Mouse (Mus musculus): ENCODE measurements around the gene Snapc2. TPM values are rescaled to one million over a fixed set of nuclear protein-coding genes. Genes with fewer than 3 reads are reported as not detected.

The Snapc2 gene
- polyA plus RNA-seq, 1 experiment from 2014 or later = 62.7 TPM

DNA sequence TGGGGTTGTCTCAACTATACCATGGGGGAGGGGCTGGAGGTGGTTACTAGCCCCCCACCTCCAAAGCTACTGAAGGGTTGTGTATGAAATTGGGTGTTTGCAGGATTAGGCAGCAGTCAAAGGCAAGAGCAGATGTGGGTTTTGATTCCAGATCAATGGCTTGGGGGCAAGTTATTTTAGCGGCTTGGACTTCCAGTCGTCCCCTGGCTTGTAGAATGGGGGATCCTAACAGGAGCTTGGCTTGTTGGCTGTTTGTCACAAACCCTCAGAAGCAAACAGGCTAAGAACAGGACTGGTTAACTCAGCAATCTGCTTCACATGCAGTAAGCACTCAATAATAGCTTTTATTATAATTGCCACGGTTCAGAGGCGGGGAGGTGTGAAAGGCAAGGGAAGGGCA is 4.5 kb downstream of the Snapc2 start:
- H3K4me2 ChIP-seq (replicated peaks) = peak overlapping the region; percentile 77
- H3K9me3 ChIP-seq = no peaks in the 10 kb centered on the region
- H3K36me3 ChIP-seq = peaks cover 58% of the 10 kb centered on the region
- 56% methylated on average over 4 of the region's 4 CpGs for WGBS
- H3K9ac ChIP-seq (replicated peaks) = peak overlapping the region; percentile 95
- H3K4me1 ChIP-seq (replicated peaks) = peaks cover 50% of the 10 kb centered on the region
- peak overlapping the region; percentile 95 for H3K4me3 ChIP-seq (replicated peaks)
- no peaks in the 10 kb centered on the region for H3K27me3 ChIP-seq
- H3K27ac ChIP-seq = peak overlapping the region; percentile 98
- ATAC-seq = no peak

DNA sequence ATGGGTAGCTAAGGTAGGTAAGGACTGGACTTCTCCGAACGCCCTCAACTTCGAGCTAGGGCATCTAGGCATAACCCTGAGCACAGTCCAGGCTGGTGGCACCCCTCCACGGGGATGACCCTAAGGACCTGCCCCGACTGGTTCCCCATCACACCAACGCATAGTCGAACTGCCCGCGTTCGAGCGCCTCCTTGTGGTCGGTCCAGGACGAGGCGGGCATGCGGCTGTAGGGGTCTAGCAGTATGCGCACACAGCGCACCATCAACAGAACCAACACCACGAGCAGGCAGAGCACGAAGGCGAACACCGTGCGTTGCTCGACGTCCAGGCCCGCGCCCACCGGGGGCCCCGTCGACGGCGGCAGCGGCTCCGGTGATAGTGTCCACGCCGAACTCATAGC is 5.4 kb downstream of the Snapc2 start:
- peak overlapping the region; percentile 95 for H3K4me3 ChIP-seq (replicated peaks)
- H3K9me3 ChIP-seq = no peaks in the 10 kb centered on the region
- peaks cover 66% of the 10 kb centered on the region for H3K36me3 ChIP-seq
- WGBS = 3% methylated on average over 35 of the region's 35 CpGs
- H3K27me3 ChIP-seq = no peaks in the 10 kb centered on the region
- ATAC-seq = peak; percentile 70
- peak overlapping the region; percentile 77 for H3K4me2 ChIP-seq (replicated peaks)
- H3K4me1 ChIP-seq (replicated peaks) = peaks cover 46% of the 10 kb centered on the region
- H3K9ac ChIP-seq (replicated peaks) = peak overlapping the region; percentile 95
- peak overlapping the region; percentile 98 for H3K27ac ChIP-seq

DNA sequence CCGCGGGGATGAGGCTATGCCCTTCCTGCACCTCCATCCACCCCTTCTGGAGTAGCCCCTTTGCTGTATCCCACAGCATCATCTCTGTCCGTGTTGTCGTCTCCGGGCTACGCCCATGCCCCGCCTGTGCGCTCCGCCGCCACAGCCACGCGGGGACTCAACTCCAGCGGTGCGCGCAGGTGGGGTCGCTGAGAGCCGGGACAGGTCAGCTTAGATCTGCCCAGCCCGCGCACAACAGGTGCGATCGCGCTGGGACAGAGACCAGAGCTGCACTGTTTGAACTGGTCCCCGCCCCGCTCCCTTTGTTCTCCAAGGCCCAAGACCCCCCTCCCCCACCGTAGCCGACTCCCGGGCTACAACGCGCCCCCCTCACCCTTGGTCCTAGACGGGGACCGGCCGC is 5.8 kb downstream of the Snapc2 start:
- H3K4me1 ChIP-seq (replicated peaks) = peaks cover 43% of the 10 kb centered on the region
- ATAC-seq = peak; percentile 78

DNA sequence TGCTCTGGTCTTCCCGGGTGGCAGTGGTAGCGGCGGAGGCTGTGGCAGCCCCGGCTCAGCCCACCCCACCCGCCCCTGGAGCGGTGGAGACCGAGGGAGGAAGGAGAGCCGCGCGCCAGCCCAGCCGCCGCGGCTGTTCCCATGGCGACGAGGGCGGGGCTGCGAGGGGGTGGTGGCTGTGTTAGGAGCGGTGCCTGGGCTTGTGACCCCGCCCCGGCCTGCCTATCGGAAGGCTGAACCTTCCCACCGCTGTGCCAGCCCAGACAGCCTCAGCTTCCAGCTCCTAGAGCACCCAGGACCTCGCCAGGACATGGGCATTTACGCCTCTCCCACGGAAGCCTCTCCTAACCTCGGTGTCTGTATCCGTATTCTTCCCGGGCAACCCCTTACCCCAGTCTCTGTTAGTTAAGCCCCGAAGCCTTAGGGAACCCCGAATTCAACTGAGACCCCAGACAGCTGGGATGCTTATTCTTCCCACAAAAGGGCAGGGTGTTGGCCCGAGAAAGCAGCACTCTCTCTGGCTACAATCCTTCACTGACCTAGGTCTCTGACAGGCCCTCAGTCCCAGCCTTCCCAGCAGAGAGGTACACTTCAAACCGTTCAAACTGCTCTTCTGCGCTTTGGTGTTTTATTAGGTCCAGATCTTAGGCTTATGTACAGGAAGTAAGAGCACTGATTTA is 6.4 kb downstream of the Snapc2 start, which contains the start of gene Ctxn1:
Gene Ctxn1 (minus strand): TSS at position 150 of the 680 bp plus-strand sequence.
- H3K27me3 ChIP-seq = no peaks in the 10 kb centered on the region
- H3K36me3 ChIP-seq = peaks cover 77% of the 10 kb centered on the region
- H3K27ac ChIP-seq = peak within 1 kb of the TSS; percentile 98
- WGBS = 9% methylated on average over 20 of the region's 33 CpGs
- peak within 1 kb of the TSS; percentile 95 for H3K9ac ChIP-seq (replicated peaks)
- H3K9me3 ChIP-seq = no peaks in the 10 kb centered on the region
- peaks cover 37% of the 10 kb centered on the region for H3K4me1 ChIP-seq (replicated peaks)
- peak within 1 kb of the TSS; percentile 95 for H3K4me3 ChIP-seq (replicated peaks)
- peak within 1 kb of the TSS; percentile 77 for H3K4me2 ChIP-seq (replicated peaks)
- ATAC-seq = peak; percentile 92

More for the DNA sequence above, 5.8 kb downstream of the Snapc2 start:
- H3K9me3 ChIP-seq = no peaks in the 10 kb centered on the region
- peaks cover 71% of the 10 kb centered on the region for H3K36me3 ChIP-seq
- peak overlapping the region; percentile 77 for H3K4me2 ChIP-seq (replicated peaks)
- 0% methylated on average over 31 of the region's 32 CpGs for WGBS
- H3K27ac ChIP-seq = peak overlapping the region; percentile 98
- H3K27me3 ChIP-seq = no peaks in the 10 kb centered on the region
- H3K4me3 ChIP-seq (replicated peaks) = peak overlapping the region; percentile 95
- H3K9ac ChIP-seq (replicated peaks) = peak overlapping the region; percentile 95

DNA sequence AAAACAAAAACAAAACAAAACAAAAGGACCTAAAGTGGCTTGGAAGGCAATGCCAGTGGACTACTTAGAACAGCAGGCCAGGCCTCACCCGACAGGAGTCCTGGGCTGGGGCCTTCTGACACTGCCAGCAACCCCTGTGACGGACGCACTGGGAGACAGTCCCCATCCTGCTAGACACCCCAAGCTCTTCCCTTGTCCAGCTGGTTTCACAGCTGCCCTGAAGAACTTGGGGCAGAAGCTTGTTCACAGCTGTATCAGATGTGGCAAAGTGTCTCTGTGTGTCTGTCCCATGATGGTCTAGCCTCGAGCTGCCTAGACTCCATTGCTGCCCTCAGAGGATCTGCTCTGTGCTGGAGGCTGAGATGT is 6.9 kb downstream of the Snapc2 start:
- Histone ChIP-seq H3K27me3 (no peaks in the 10 kb centered on the region), H3K9ac (replicated peaks) (peak overlapping the region; percentile 95), H3K4me1 (replicated peaks) (peaks cover 33% of the 10 kb centered on the region), H3K9me3 (no peaks in the 10 kb centered on the region), H3K4me2 (replicated peaks) (peak overlapping the region; percentile 77), H3K4me3 (replicated peaks) (peak overlapping the region; percentile 95; the same call in 1 of the 2 replicates), H3K36me3 (peaks cover 77% of the 10 kb centered on the region), H3K27ac (peak overlapping the region; percentile 98)
- ATAC-seq = no peak
- 73% methylated on average over 4 of the region's 4 CpGs for WGBS

DNA sequence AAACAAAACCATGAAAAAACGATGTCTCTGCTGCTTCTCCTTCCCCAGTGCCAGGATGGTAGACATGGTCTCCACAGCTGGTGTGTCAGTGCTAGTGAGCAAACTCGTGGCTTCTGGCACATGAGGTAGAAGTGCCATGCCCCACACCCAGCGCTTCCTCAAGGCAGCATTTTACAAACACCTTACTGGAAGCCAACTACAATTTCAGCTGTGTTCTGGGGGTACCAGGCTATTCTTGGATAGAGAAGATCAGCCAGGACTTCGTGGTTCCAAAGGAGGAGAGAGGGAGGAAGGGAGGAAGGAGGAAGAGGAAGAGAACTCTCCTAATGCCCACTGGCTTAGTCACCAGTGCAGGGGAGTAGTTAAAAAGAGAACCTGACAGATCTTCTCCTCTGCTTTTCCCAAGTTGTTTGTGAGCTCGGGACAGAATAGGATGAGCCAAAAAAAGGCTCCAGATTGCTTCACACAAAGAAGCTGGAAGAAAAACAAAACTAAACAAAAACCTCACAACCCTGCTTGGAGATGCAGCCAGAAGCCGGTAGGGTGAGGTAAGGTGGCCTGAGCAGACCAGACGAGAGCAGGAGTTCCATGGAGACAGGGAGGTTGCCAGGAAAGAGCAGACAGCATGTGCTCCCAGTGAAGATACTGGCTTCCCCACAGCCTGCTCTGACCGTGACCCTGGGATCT is 10.4 kb downstream of the Snapc2 start:
- Histone ChIP-seq H3K4me3 (replicated peaks) (no peak overlapping the region), H3K4me1 (replicated peaks) (peaks cover 10% of the 10 kb centered on the region), H3K4me2 (replicated peaks) (no peak overlapping the region), H3K36me3 (peaks cover 82% of the 10 kb centered on the region), H3K27me3 (no peaks in the 10 kb centered on the region), H3K27ac (no peak overlapping the region), H3K9me3 (no peaks in the 10 kb centered on the region), H3K9ac (replicated peaks) (no peak overlapping the region)
- WGBS = 89% methylated on average over 8 of the region's 8 CpGs
- no peak for ATAC-seq

DNA sequence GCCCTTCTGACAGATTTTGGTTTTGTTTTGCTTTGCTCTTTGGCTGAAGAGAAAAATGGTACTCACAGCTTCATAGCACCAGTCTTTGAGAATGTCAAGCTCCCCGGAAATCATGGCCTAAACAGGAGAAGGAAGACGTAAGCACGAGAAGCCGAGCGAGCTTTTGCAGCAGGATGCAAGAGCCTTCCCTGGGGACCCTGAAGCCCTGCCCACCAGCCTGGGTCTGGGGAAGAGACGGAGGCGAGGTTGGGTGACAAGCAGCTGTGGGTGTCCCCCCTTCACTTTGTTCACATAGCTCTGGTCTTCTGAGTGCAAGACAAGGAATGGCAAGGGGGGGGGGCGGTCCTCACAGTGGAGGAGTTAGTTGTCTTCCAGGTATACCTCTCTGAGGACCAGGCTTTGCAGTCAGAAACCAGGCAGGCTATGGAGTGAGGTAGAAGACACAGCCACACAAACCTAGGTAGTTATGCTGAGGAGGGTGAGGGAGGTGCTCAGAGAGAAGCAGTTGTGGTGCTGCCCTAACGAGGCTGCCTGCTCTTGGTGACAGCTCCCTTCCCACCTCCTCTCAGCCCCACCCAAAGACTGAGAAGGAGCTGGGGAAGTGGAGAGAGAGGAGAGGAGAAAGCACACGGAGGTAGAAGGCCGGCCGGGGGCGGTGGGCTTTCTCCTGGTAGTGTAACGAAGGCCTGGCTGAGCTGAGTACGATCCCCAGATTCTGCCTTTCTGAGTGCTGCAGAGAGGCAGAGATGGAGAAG is 12.5 kb downstream of the Snapc2 start:
- no peak for ATAC-seq
- H3K4me2 ChIP-seq (replicated peaks) = no peak overlapping the region
- no peak overlapping the region for H3K27ac ChIP-seq
- no peak overlapping the region for H3K9ac ChIP-seq (replicated peaks)
- no peaks in the 10 kb centered on the region for H3K27me3 ChIP-seq
- WGBS = 94% methylated on average over 15 of the region's 15 CpGs
- H3K9me3 ChIP-seq = no peaks in the 10 kb centered on the region
- no peak overlapping the region for H3K4me3 ChIP-seq (replicated peaks)
- peaks cover 96% of the 10 kb centered on the region for H3K36me3 ChIP-seq
- no peaks in the 10 kb centered on the region for H3K4me1 ChIP-seq (replicated peaks)

DNA sequence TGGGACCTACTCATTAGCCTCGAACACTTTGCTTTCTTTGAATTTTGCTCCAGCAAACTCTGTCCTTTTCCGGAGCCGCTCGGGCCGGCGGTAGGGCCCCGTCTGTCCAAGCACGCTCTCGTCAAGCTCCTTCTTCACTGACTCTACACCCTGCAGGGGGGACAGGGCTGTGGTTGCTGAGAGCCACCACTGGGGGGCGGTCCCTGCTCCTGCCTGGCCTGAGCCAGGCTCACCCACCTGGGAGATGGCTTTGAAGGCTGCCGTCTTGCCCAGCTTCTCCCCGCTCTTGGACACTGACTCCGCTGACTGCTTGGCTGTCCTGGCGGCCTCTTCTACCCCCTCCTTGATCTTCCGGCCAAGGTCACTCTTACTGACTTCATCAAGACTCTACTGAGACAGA is 14.7 kb downstream of the Snapc2 start:
- H3K9ac ChIP-seq (replicated peaks) = no peak overlapping the region
- no peak overlapping the region for H3K27ac ChIP-seq
- H3K4me1 ChIP-seq (replicated peaks) = no peaks in the 10 kb centered on the region
- H3K4me3 ChIP-seq (replicated peaks) = no peak overlapping the region
- WGBS = 81% methylated on average over 15 of the region's 15 CpGs
- no peaks in the 10 kb centered on the region for H3K9me3 ChIP-seq
- no peak overlapping the region for H3K4me2 ChIP-seq (replicated peaks)
- H3K27me3 ChIP-seq = no peaks in the 10 kb centered on the region
- H3K36me3 ChIP-seq = peaks cover 91% of the 10 kb centered on the region
- peak; percentile 73 for ATAC-seq

DNA sequence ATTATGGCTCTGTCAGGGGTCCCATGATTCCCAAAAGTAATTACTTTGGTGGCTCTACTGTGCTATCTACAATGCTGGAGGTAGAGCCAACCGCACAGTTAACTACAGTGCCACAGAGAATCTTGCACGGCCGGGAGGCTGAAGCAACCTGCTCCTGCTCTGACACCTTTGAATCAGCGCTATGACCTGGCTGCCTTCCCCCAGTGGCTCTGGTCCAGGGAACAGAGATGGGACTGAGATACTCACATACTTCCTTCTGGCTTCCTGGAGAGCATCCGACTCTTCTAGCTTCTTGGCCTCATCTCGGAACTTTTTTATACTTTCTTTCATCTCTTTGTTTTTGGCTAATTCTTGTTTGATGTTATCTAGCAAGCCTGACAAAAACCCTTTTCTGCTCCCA is 16.7 kb downstream of the Snapc2 start:
- peaks cover 8% of the 10 kb centered on the region for H3K4me1 ChIP-seq (replicated peaks)
- H3K4me3 ChIP-seq (replicated peaks) = no peak overlapping the region
- no peaks in the 10 kb centered on the region for H3K27me3 ChIP-seq
- WGBS = 94% methylated on average over 6 of the region's 6 CpGs
- no peak overlapping the region for H3K9ac ChIP-seq (replicated peaks)
- no peak overlapping the region for H3K27ac ChIP-seq
- H3K9me3 ChIP-seq = no peaks in the 10 kb centered on the region
- ATAC-seq = no peak
- H3K4me2 ChIP-seq (replicated peaks) = no peak overlapping the region
- peaks cover 84% of the 10 kb centered on the region for H3K36me3 ChIP-seq

DNA sequence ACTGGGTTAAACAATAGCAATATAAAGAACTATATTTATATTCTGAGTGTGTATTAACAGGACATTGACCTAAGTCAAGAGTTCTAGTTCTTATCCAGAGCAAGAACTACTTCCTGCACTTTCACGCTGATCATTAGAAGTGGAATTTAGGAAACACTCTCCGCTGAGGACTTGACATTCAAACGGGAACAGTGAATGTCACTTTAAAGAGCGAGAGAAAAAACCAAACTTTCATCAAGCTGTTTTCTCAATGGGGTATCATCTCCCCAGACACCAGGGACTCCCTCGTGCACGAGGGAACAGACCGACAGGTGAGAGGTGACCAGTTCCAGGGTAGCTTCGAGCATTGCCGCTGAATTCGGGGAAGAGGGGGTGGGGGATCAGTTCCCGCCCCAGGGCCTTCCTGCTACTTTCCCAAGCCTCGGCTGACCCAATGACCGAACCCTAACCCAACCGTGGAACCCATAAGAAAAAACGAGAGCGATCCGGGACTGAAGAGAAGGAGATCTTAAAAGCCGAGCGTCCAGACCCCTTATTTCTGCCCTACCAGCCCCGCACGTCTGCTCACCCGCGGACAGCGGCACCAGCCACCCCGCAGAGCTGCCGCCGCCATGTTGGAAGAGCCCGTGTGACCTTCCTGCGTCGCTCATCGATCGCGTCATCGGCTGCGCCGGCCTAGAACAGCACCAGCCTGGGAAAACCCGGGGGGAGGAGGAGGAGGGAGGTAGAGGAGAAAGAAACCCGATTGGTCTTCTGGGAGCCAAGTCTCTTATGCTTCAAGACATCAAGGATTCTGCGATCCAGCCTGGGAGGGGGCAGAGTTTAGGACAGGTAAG is 22.6 kb downstream of the Snapc2 start, which contains the start of gene Timm44:
Gene Timm44 (minus strand): TSS at position 639 of the 836 bp plus-strand sequence.
- peak; percentile 96 for ATAC-seq
- no peaks in the 10 kb centered on the region for H3K9me3 ChIP-seq
- peak within 1 kb of the TSS; percentile 76 for H3K27ac ChIP-seq
- peak within 1 kb of the TSS; percentile 81 for H3K4me2 ChIP-seq (replicated peaks)
- H3K4me1 ChIP-seq (replicated peaks) = peaks cover 19% of the 10 kb centered on the region
- H3K27me3 ChIP-seq = no peaks in the 10 kb centered on the region
- H3K9ac ChIP-seq (replicated peaks) = peak within 1 kb of the TSS; percentile 74
- peaks cover 26% of the 10 kb centered on the region for H3K36me3 ChIP-seq
- H3K4me3 ChIP-seq (replicated peaks) = peak within 1 kb of the TSS; percentile 74
- under 1% methylated on average over 39 of the region's 39 CpGs for WGBS

DNA sequence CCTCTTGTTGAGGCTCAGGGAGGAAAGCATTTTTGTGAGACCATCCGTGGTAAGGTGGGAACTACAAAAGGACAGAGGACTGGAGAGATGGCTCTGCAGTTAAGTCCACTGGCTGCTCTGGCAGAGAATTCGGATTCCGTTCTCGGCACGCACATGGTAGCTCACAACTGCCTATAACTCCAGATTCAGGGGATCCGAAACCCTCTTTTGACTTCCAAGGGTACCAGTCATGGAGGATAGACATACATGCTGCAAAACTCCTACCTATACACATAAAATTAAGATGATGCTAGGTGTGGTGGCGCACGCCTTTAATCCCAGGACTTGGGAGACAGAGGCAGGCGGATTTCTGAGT is 23.2 kb downstream of the Snapc2 start:
- peak overlapping the region; percentile 76 for H3K27ac ChIP-seq
- H3K9ac ChIP-seq (replicated peaks) = peak overlapping the region; percentile 74; the same call in 1 of the 2 replicates
- no peaks in the 10 kb centered on the region for H3K9me3 ChIP-seq
- peaks cover 26% of the 10 kb centered on the region for H3K36me3 ChIP-seq
- peaks cover 19% of the 10 kb centered on the region for H3K4me1 ChIP-seq (replicated peaks)
- WGBS = 25% methylated on average over 9 of the region's 9 CpGs
- no peak for ATAC-seq
- H3K4me2 ChIP-seq (replicated peaks) = peak overlapping the region; percentile 81
- peak overlapping the region; percentile 74 for H3K4me3 ChIP-seq (replicated peaks)
- H3K27me3 ChIP-seq = no peaks in the 10 kb centered on the region
